Mouse (Mus musculus) hindbrain, embryonic 14.5 days (tissue): Measurements from ENCODE around the gene Pard3. TPM values are rescaled to one million over a fixed set of nuclear protein-coding genes. Genes with fewer than 3 reads are reported as not detected.
A peak's percentile ranks its signal among the peaks of the same experiment; 100 is the strongest.

ENCODE experiments used
- ATAC-seq: fragments of 200-750 bp; cut with Nextera tagmentation; 2 replicates; pipeline ENCODE4 v1.8.0; 2017; ENCODE audit warnings: moderate number of reproducible peaks, mild to moderate bottlenecking, moderate TSS enrichment, moderate library complexity; ENCODE audit not compliant: low FRiP score
- DNase-seq: peaks from one replicate; pipeline ENCODE4 v3.0.0-alpha.2; 2015; ENCODE audit warnings: low spot score
- H3K27ac ChIP-seq: fragments of 300-500 bp; sonication (generic); 2 replicates; pipeline ENCODE4 v1.5.1; 2014; ENCODE audit warnings: mild to moderate bottlenecking, moderate library complexity
- H3K27me3 ChIP-seq: fragments of 300-500 bp; sonication (generic); 2 replicates; pipeline ENCODE4 v1.6.1; 2014; ENCODE audit warnings: mild to moderate bottlenecking, low read length, mixed read lengths; ENCODE audit not compliant: control insufficient read depth, insufficient read depth
- H3K36me3 ChIP-seq: fragments of 300-500 bp; sonication (generic); replicated peaks from 2 replicates; pipeline ENCODE4 v1.6.1; 2014; ENCODE audit not compliant: control insufficient read depth, insufficient read depth
- H3K4me1 ChIP-seq: fragments of 300-500 bp; sonication (generic); replicated peaks from 2 replicates; pipeline ENCODE4 v1.6.1; 2014; ENCODE audit warnings: antibody characterized with exemption, low read length, mixed read lengths; ENCODE audit not compliant: control insufficient read depth, insufficient read depth
- H3K4me2 ChIP-seq: fragments of 300-500 bp; sonication (generic); replicated peaks from 2 replicates; pipeline ENCODE4 v1.6.1; 2014; ENCODE audit warnings: mild to moderate bottlenecking, moderate library complexity
- H3K4me3 ChIP-seq: fragments of 300-500 bp; sonication (generic); replicated peaks from 2 replicates; pipeline ENCODE4 v1.5.1; 2014; ENCODE audit warnings: mild to moderate bottlenecking, low read length
- H3K9ac ChIP-seq: fragments of 300-500 bp; sonication (generic); 2 replicates; pipeline ENCODE4 v1.6.1; 2014
- H3K9me3 ChIP-seq: fragments of 300-500 bp; sonication (generic); 2 replicates; pipeline ENCODE4 v1.6.1; 2016; ENCODE audit warnings: low read length; ENCODE audit not compliant: control insufficient read depth
- WGBS: fragments of 180-500 bp; shearing (Covaris S2); extraction: QIAGEN DNeasy Blood & Tissue Kit; methylation state at CpG from one replicate; pipeline ENCODE4 v1.1.7; 2014; 5-methylcytosine and 5-hydroxymethylcytosine counted together
- polyA plus RNA-seq: library from polyadenylated mRNA; unstranded; fragments of >200 nt; fragmentation: Nextera tagmentation; extraction: Ambion mirVana; gene quantifications from 2 replicates; pipeline ENCODE4 v1.2.1, GENCODE M21; 2014

The Pard3 gene
- polyA plus RNA-seq, 1 experiment from 2014 or later: 25.5 TPM

- no peak overlapping the region for H3K4me3 ChIP-seq
- no peak for DNase-seq
- H3K9ac ChIP-seq: no peak overlapping the region
- no peaks in the 10 kb centered on the region for H3K27me3 ChIP-seq
- peaks cover 8% of the 10 kb centered on the region; the same call in 1 of the 2 replicates for H3K4me1 ChIP-seq
- H3K4me2 ChIP-seq: no peak overlapping the region
- WGBS: 69% methylated on average over 8 of the region's 8 CpGs
- H3K9me3 ChIP-seq: no peaks in the 10 kb centered on the region
- no peak overlapping the region for H3K27ac ChIP-seq
- ATAC-seq: peak; percentile 53; the same call in 1 of the 2 replicates
- H3K36me3 ChIP-seq: no peaks in the 10 kb centered on the region
Observed at GRCm38 (mm10) chr8:127438625-127439391, 375.1 kb downstream of the Pard3 start.

- H3K27me3 ChIP-seq: no peaks in the 10 kb centered on the region
- H3K4me1 ChIP-seq: peaks cover 8% of the 10 kb centered on the region; the same call in 1 of the 2 replicates
- peak overlapping the region; percentile 18; the same call in 1 of the 2 replicates for H3K27ac ChIP-seq
- H3K9me3 ChIP-seq: no peaks in the 10 kb centered on the region
- no peak overlapping the region for H3K4me3 ChIP-seq
- no peak overlapping the region for H3K4me2 ChIP-seq
- no peak for DNase-seq
- no peaks in the 10 kb centered on the region for H3K36me3 ChIP-seq
- 35% methylated on average over 10 of the region's 10 CpGs for WGBS
- no peak for ATAC-seq
- no peak overlapping the region for H3K9ac ChIP-seq
Observed at GRCm38 (mm10) chr8:127439392-127440160, 375.9 kb downstream of the Pard3 start.

GRCm38 (mm10) chr8:127440161-127440833 lies 376.6 kb downstream of the Pard3 start:
- Histone ChIP-seq H3K36me3 (no peaks in the 10 kb centered on the region), H3K27ac (peak overlapping the region; percentile 18; the same call in 1 of the 2 replicates), H3K27me3 (no peaks in the 10 kb centered on the region), H3K9me3 (no peaks in the 10 kb centered on the region), H3K4me1 (peaks cover 8% of the 10 kb centered on the region; the same call in 1 of the 2 replicates), H3K4me3 (no peak overlapping the region), H3K9ac (no peak overlapping the region), H3K4me2 (no peak overlapping the region)
- no peak for ATAC-seq
- no peak for DNase-seq
- WGBS: 77% methylated on average over 9 of the region's 9 CpGs

GRCm38 (mm10) chr8:127440834-127441485 lies 377.3 kb downstream of the Pard3 start:
- no peak overlapping the region for H3K4me3 ChIP-seq
- no peak for DNase-seq
- H3K27me3 ChIP-seq: no peaks in the 10 kb centered on the region
- 78% methylated on average over 6 of the region's 6 CpGs for WGBS
- H3K4me2 ChIP-seq: no peak overlapping the region
- no peaks in the 10 kb centered on the region for H3K36me3 ChIP-seq
- no peak overlapping the region for H3K27ac ChIP-seq
- H3K4me1 ChIP-seq: peaks cover 8% of the 10 kb centered on the region; the same call in 1 of the 2 replicates
- peak; percentile 48; the same call in 1 of the 2 replicates for ATAC-seq
- H3K9me3 ChIP-seq: no peaks in the 10 kb centered on the region
- H3K9ac ChIP-seq: no peak overlapping the region

- Histone ChIP-seq H3K36me3 (no peaks in the 10 kb centered on the region), H3K9ac (no peak overlapping the region), H3K4me2 (no peak overlapping the region), H3K4me3 (no peak overlapping the region), H3K4me1 (peaks cover 13% of the 10 kb centered on the region), H3K9me3 (no peaks in the 10 kb centered on the region), H3K27me3 (no peaks in the 10 kb centered on the region), H3K27ac (no peak overlapping the region)
- 97% methylated on average over 1 of the region's 1 CpGs for WGBS
- no peak for ATAC-seq
- DNase-seq: no peak
Observed at GRCm38 (mm10) chr8:127447401-127447800, 383.7 kb downstream of the Pard3 start.

- peaks cover 15% of the 10 kb centered on the region for H3K4me1 ChIP-seq
- no peak overlapping the region for H3K4me2 ChIP-seq
- no peaks in the 10 kb centered on the region for H3K27me3 ChIP-seq
- H3K9me3 ChIP-seq: no peaks in the 10 kb centered on the region
- no peak overlapping the region for H3K9ac ChIP-seq
- no peak overlapping the region for H3K27ac ChIP-seq
- 95% methylated on average over 6 of the region's 6 CpGs for WGBS
- ATAC-seq (no peak), DNase-seq (no peak)
- H3K36me3 ChIP-seq: no peaks in the 10 kb centered on the region
- H3K4me3 ChIP-seq: no peak overlapping the region
Observed at GRCm38 (mm10) chr8:127449066-127449840, 385.6 kb downstream of the Pard3 start.

GRCm38 (mm10) chr8:127450954-127451668 lies 387.4 kb downstream of the Pard3 start:
- H3K4me2 ChIP-seq: peak overlapping the region; percentile 11; the same call in 1 of the 2 replicates
- no peak overlapping the region for H3K4me3 ChIP-seq
- WGBS: 22% methylated on average over 14 of the region's 14 CpGs
- no peak for DNase-seq
- H3K4me1 ChIP-seq: peaks cover 15% of the 10 kb centered on the region
- peak overlapping the region; percentile 58; the same call in 1 of the 2 replicates for H3K27ac ChIP-seq
- no peaks in the 10 kb centered on the region for H3K9me3 ChIP-seq
- no peaks in the 10 kb centered on the region for H3K27me3 ChIP-seq
- ATAC-seq: peak; percentile 68; the same call in 1 of the 2 replicates
- no peak overlapping the region for H3K9ac ChIP-seq
- no peaks in the 10 kb centered on the region for H3K36me3 ChIP-seq

GRCm38 (mm10) chr8:127452364-127452763 lies 388.7 kb downstream of the Pard3 start:
- H3K4me2 ChIP-seq: no peak overlapping the region
- no peaks in the 10 kb centered on the region for H3K9me3 ChIP-seq
- H3K27me3 ChIP-seq: no peaks in the 10 kb centered on the region
- no peak for DNase-seq
- H3K4me1 ChIP-seq: peaks cover 15% of the 10 kb centered on the region
- no peaks in the 10 kb centered on the region for H3K36me3 ChIP-seq
- 42% methylated on average over 6 of the region's 6 CpGs for WGBS
- ATAC-seq: no peak
- H3K4me3 ChIP-seq: no peak overlapping the region
- H3K9ac ChIP-seq: no peak overlapping the region
- no peak overlapping the region for H3K27ac ChIP-seq
